Mouse (Mus musculus) gastrocnemius, adult 2 months (tissue): ENCODE data around the gene Adrm1. TPM values are rescaled to one million over a fixed set of nuclear protein-coding genes. Genes with fewer than 3 reads are reported as not detected.

Experiments used
- DNase-seq: peaks from one replicate; pipeline ENCODE4 v3.0.0; 2022
- H3K27ac ChIP-seq: fragments of 200-600 bp; 2 replicates; pipeline ENCODE4 v1.8.1; 2022; ENCODE audit warnings: mild to moderate bottlenecking
- H3K4me3 ChIP-seq: fragments of 200-600 bp; 2 replicates; pipeline ENCODE4 v1.8.1; 2022; ENCODE audit warnings: mild to moderate bottlenecking, moderate library complexity
- CTCF ChIP-seq: fragments of 200-600 bp; IDR thresholded peaks from 2 replicates; pipeline ENCODE4 v1.8.1; 2022; ENCODE audit warnings: antibody characterized with exemption, mild to moderate bottlenecking, moderate library complexity
- intact Hi-C: fragments of 180-260 bp; cut with DNase I; formaldehyde crosslinking; loops from one replicate; pipeline ENCODE4 v1.15.1; 2025
- long read RNA-seq, 2 experiments: library from polyadenylated mRNA; stranded (forward); transcript quantifications; one replicate each; pipeline ENCODE4 v2.0.0; 2021
- total RNA-seq, 2 experiments: library from RNA; stranded (reverse); gene quantifications; 2 replicates each; pipeline ENCODE4 v1.2.3; 2021

The Adrm1 gene
- total RNA-seq: 100 to 1,000 TPM in 1 of 2 experiments, 10 to 100 TPM in 1; 99.5 to 121 TPM
- long read RNA-seq, experiment 1, transcript Adrm1-201 (10 exons, 1,535 nt): major isoform, 139 of 155 reads
- long read RNA-seq, experiment 1, partial matches to known transcripts: 8 of 155 reads
- long read RNA-seq, experiment 1, other reads (novel, unspliced or antisense): 8 of 155 reads
- long read RNA-seq, experiment 2, full-length matches to known transcripts: 192 of 206 reads
- long read RNA-seq, experiment 2, partial matches to known transcripts: 0 of 206 reads
- long read RNA-seq, experiment 2, other reads (novel, unspliced or antisense): 14 of 206 reads

DNA sequence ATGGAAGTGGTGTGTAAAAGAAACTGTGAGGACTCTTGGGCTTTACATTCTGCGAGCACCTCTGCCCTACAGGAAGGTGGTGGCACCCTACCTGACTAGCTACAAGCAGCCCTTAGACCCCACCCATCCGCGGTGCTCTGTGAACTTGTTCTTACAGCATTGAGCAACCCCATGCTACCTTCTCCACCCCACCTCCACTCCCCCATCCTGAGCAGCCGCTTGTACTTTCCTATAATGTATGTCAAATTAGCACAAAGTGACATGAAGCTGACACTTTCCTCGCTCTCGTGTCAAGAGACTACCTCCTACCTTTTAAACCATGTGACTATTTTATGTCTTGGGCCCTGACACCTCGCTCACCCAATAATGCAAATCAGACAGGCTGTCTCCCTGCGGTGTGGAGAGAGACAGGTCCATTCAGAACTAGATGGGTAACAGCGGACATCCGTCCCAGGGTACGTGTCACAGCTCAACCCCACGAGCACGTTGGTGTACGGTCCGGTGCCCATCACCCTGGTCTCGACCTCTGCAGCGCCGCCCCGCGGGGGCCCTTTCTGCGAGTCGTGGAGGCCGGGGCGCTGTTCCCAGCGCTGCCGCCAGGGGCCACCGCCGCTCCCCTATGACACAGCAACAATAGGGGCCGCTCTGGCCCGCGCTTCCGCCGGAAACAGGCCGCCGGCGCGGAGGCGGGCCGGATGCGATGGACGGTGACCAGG is at the start of gene Adrm1:
TSS of gene Adrm1 (plus strand) at position 680 of the 716 bp plus-strand sequence.
- intact Hi-C loops: loop anchor here (1.0 kb wide), 1 partner anchor 80 kb away; no protein-coding TSS in a partner anchor
- H3K27ac ChIP-seq: peak within 1 kb of the TSS; percentile 98
- TF ChIP-seq CTCF: no peak; the same call in 1 of the 2 replicates
- DNase-seq: peak; percentile 98
- peak within 1 kb of the TSS; percentile 89 for H3K4me3 ChIP-seq

- DNase-seq: no peak
- TF ChIP-seq CTCF: peak; percentile 23; the same call in 1 of the 2 replicates
- H3K27ac ChIP-seq: peak overlapping the region; percentile 68; the same call in 1 of the 2 replicates
- H3K4me3 ChIP-seq: no peak overlapping the region
- intact Hi-C loops: no loop called here
Observed at GRCm38 (mm10) chr2:180124192-180124591, 47.1 kb upstream of the Adrm1 start.

- no peak for TF ChIP-seq CTCF
- DNase-seq: peak; percentile 76
- peak overlapping the region; percentile 68 for H3K27ac ChIP-seq
- no peak overlapping the region for H3K4me3 ChIP-seq
- intact Hi-C loops: no loop called here
Observed at GRCm38 (mm10) chr2:180126195-180126594, 45.1 kb upstream of the Adrm1 start.

GRCm38 (mm10) chr2:180127675-180128074 is 43.6 kb upstream of the Adrm1 start:
- TF ChIP-seq CTCF: no peak
- no peak for DNase-seq
- Histone ChIP-seq H3K4me3 (no peak overlapping the region), H3K27ac (peak overlapping the region; percentile 68; the same call in 1 of the 2 replicates)
- intact Hi-C loops: no loop called here

- intact Hi-C loops: no loop called here
- H3K27ac ChIP-seq: no peak overlapping the region
Observed at GRCm38 (mm10) chr2:180133231-180133630, 38.1 kb upstream of the Adrm1 start.

DNA sequence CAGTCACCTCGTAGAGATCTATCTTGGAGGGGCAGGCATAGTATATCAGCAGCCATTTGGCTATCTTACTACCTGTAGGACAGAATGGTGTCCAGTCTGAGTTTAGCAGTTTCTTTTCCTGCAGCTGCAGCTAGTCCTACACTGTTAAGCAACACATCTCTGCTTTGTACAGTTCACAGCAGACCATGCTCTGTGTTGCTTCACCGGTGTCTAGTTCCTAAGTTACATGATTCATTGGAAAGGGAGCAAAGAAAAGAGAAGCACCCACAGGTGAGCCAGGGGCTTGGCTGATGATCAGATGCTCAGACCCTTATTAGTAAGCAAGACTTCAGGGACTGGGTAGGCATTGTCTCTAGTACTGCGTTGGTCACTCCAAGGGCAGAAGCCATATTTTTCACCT is 37.4 kb upstream of the Adrm1 start:
- no peak for DNase-seq
- intact Hi-C loops: no loop called here
- TF ChIP-seq CTCF: no peak
- Histone ChIP-seq H3K4me3 (no peak overlapping the region), H3K27ac (no peak overlapping the region)

More at GRCm38 (mm10) chr2:180133231-180133630, 38.1 kb upstream of the Adrm1 start:
- DNase-seq: no peak
- no peak for TF ChIP-seq CTCF
- no peak overlapping the region for H3K4me3 ChIP-seq

GRCm38 (mm10) chr2:180135414-180135813 is 35.9 kb upstream of the Adrm1 start:
- TF ChIP-seq CTCF: no peak
- DNase-seq: no peak
- no peak overlapping the region for H3K27ac ChIP-seq
- intact Hi-C loops: no loop called here
- no peak overlapping the region for H3K4me3 ChIP-seq

DNA sequence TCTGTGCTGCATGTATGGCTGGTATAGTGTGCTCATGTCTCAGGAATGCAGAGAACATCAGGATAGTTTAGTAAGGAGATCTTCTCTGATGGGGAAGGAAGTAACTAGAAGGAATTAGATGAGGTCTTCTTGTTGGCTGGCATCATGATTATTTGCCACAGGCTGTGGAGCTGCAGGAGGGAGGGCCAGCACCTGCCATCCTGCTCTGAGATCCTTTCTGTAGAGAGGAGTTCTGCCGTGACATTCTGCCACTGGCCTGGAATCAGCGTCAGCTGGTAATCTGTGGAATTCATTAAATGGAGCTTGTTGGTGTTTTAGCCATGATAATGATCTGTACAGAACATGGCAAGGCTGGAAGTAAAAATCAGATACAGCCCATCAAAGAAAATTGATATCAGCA is 25.2 kb upstream of the Adrm1 start:
- H3K4me3 ChIP-seq: no peak overlapping the region
- intact Hi-C loops: no loop called here
- no peak for TF ChIP-seq CTCF
- H3K27ac ChIP-seq: no peak overlapping the region
- no peak for DNase-seq

- H3K27ac ChIP-seq: no peak overlapping the region
- no peak for DNase-seq
- intact Hi-C loops: no loop called here
- no peak for TF ChIP-seq CTCF
- no peak overlapping the region for H3K4me3 ChIP-seq
Observed at GRCm38 (mm10) chr2:180147379-180147778, 23.9 kb upstream of the Adrm1 start.

- H3K4me3 ChIP-seq: no peak overlapping the region
- no peak for DNase-seq
- intact Hi-C loops: no loop called here
- TF ChIP-seq CTCF: no peak
- no peak overlapping the region for H3K27ac ChIP-seq
Observed at GRCm38 (mm10) chr2:180148551-180148950, 22.7 kb upstream of the Adrm1 start.

DNA sequence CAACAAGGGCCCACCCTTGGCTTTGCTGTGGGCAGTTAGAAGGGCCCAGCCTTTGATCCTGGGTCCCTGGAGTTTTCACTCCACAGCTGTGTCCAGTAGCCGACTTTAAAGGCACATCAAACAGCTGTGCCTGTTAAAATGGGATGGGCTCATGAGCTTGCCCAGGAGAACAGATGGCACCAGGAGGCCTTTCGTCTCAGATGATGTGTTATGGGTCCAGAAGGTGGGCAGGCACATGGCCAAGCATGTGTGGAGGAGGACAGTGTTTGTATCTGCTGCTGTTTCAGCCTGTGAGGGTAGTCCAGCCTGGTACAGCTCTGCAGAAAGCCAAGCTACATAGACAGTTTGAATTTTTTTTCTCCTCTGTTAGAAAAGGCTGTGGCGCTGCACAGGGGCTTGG is 16.5 kb upstream of the Adrm1 start:
- Histone ChIP-seq H3K27ac (no peak overlapping the region), H3K4me3 (no peak overlapping the region)
- no peak for TF ChIP-seq CTCF
- no peak for DNase-seq
- intact Hi-C loops: no loop called here

DNA sequence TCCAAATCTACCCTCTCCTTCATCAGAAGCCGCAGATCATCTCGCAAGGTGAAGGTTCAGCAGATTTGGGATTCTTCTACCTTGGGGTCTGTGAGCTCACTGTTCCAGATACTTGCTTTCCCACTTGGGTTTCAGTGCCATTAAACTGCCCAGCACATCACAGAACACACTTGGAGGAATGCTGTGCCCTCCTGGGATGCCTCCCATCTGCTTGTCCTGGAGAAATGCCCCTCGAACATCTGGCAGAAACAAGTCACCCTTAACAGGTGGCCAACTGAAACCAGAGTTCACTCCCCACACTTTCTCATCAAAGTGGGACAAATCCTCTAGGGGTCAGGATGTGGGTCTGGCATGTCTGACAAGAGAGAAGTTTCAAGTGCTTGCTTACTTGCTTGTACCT is 12.7 kb upstream of the Adrm1 start:
- Histone ChIP-seq H3K4me3 (no peak overlapping the region), H3K27ac (no peak overlapping the region)
- intact Hi-C loops: no loop called here
- TF ChIP-seq CTCF: no peak
- no peak for DNase-seq

DNA sequence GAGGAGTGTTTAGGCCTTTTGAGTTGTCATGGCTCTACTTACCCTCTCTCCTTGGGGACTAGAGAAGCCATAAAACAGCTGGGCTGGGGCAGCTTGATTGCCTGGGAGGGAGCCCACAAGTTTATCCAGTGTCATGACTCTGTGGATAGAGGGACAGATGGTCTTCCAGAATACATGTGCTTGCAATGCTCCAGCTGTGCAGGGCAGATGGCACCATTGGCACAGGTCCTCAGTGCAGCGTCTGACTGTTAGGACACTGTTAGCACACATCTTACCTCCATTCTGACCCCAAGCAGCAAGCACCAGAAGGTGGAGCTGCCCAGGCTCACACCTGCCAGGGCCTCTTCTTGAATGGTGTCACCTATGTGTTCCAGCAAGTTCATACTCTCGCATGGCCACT is 5.4 kb upstream of the Adrm1 start:
- intact Hi-C loops: no loop called here
- no peak for DNase-seq
- Histone ChIP-seq H3K4me3 (no peak overlapping the region), H3K27ac (no peak overlapping the region; the same call in 1 of the 2 replicates)
- no peak for TF ChIP-seq CTCF
